Mouse (Mus musculus) myocyte (in vitro differentiated cells): ENCODE results near the gene Cep170. TPM values are rescaled to one million over a fixed set of nuclear protein-coding genes. Genes with fewer than 3 reads are reported as not detected.

Source experiments
- H3K27me3 ChIP-seq: one replicate; pipeline ENCODE4 v1.6.1; 2011; ENCODE audit not compliant: control insufficient read depth, insufficient read depth, insufficient read length
- H3K36me3 ChIP-seq: one replicate; pipeline ENCODE4 v1.6.1; 2011; ENCODE audit not compliant: control insufficient read depth, insufficient read depth
- H3K4me2 ChIP-seq: one replicate; pipeline ENCODE4 v1.6.1; 2011; ENCODE audit warnings: low read depth, control low read depth
- H3K4me3 ChIP-seq: one replicate; pipeline ENCODE4 v1.5.1; 2011; ENCODE audit warnings: mild to moderate bottlenecking, control low read depth, moderate library complexity
- H3K79me2 ChIP-seq: one replicate; pipeline ENCODE4 v1.6.1; 2011; ENCODE audit not compliant: control insufficient read depth, insufficient read depth
- H3ac ChIP-seq: one replicate; pipeline ENCODE4 v1.6.1; 2011; ENCODE audit not compliant: control insufficient read depth, insufficient read length
- CEBPB ChIP-seq: IDR thresholded peaks from 2 replicates; pipeline ENCODE4 v1.6.1; 2011; ENCODE audit warnings: mild to moderate bottlenecking, moderate library complexity; ENCODE audit not compliant: poor library complexity, insufficient read depth, severe bottlenecking
- E2F4 ChIP-seq: IDR thresholded peaks from one replicate; pipeline ENCODE4 v1.6.1; 2011; ENCODE audit warnings: mild to moderate bottlenecking, control low read depth, moderate library complexity; ENCODE audit not compliant: insufficient read depth
- MAX ChIP-seq: IDR thresholded peaks from one replicate; pipeline ENCODE4 v1.6.1; 2011; ENCODE audit warnings: low read depth, mild to moderate bottlenecking, control low read depth
- MYOD1 ChIP-seq, 3 experiments: IDR thresholded peaks; one replicate each; pipeline ENCODE4 v1.6.1; 2011; ENCODE audit warnings: control low read depth in 2 of 3, low read depth in 2 of 3, mild to moderate bottlenecking in 2 of 3, moderate library complexity in 1 of 3; ENCODE audit not compliant: insufficient read length in 2 of 3, control insufficient read depth in 1 of 3
- MYOG ChIP-seq, 3 experiments: IDR thresholded peaks; one replicate each; pipeline ENCODE4 v1.6.1; 2011; ENCODE audit warnings: control low read depth in 2 of 3, low read depth in 2 of 3, mild to moderate bottlenecking in 2 of 3; ENCODE audit not compliant: insufficient read length in 2 of 3, control insufficient read depth in 1 of 3, insufficient read depth in 1 of 3
- POLR2A ChIP-seq: IDR thresholded peaks from one replicate; pipeline ENCODE4 v1.6.1; 2011; ENCODE audit warnings: low read depth, mild to moderate bottlenecking, control low read depth, moderate library complexity; ENCODE audit not compliant: insufficient read length
- POLR2AphosphoS2 ChIP-seq: IDR thresholded peaks from one replicate; pipeline ENCODE4 v1.6.1; 2011; ENCODE audit warnings: low read depth, control low read depth; ENCODE audit not compliant: insufficient read length
- REST ChIP-seq: IDR thresholded peaks from one replicate; pipeline ENCODE4 v1.6.1; 2011; ENCODE audit warnings: mild to moderate bottlenecking, control low read depth, moderate library complexity; ENCODE audit not compliant: insufficient read depth, insufficient read length
- SRF ChIP-seq: IDR thresholded peaks from one replicate; pipeline ENCODE4 v1.6.1; 2011; ENCODE audit warnings: low read depth; ENCODE audit not compliant: control insufficient read depth, insufficient read length
- TCF12 ChIP-seq: IDR thresholded peaks from one replicate; pipeline ENCODE4 v1.6.1; 2011; ENCODE audit warnings: mild to moderate bottlenecking, control low read depth; ENCODE audit not compliant: poor library complexity, insufficient read depth, severe bottlenecking
- TCF3 ChIP-seq: IDR thresholded peaks from one replicate; pipeline ENCODE4 v1.6.1; 2011; ENCODE audit warnings: low read depth, control low read depth; ENCODE audit not compliant: insufficient read length
- USF1 ChIP-seq: IDR thresholded peaks from one replicate; pipeline ENCODE4 v1.6.1; 2011; ENCODE audit warnings: low read depth, mild to moderate bottlenecking, control low read depth, moderate library complexity
- polyA plus RNA-seq: library from polyadenylated mRNA; unstranded; fragments of >200 nt; fragmentation: generic; extraction: Trizol; gene quantifications from one replicate; pipeline ENCODE4 v1.2.1, GENCODE M21; 2012; ENCODE audit warnings: missing spikeins

Gene Cep170
- polyA plus RNA-seq, 1 experiment: 15.4 TPM

DNA sequence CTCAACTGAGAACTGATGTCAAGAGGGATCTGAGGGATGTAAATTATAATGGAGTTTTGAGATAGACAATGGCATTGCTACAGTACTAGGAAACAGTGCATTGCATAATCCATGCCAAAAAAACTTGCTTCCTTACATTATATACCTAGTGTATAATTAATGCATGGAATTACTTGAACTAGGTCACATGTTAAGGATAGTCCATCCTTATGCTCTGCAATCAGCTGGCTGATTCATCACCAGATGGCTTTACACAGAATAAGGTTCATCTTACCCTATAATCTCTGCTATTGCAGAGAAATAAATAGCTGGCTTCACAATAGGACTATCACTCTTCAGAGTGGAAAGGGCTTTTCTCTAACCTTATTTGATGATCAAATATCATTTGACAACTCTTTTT, 15.2 kb downstream of the Cep170 start:
- H3ac ChIP-seq: no peak overlapping the region
- H3K4me3 ChIP-seq: no peak overlapping the region
- no peaks in the 10 kb centered on the region for H3K27me3 ChIP-seq
- H3K36me3 ChIP-seq: no peaks in the 10 kb centered on the region
- peaks cover 93% of the 10 kb centered on the region for H3K79me2 ChIP-seq
- TF ChIP-seq SRF (no peak), USF1 (no peak), E2F4 (no peak), MYOG (IDR thresholded peaks at IDR 0.05; ENCODE audit: control insufficient read depth in 1 of 3, insufficient read depth in 1 of 3, insufficient read length in 2 of 3, low read depth in 2 of 3) (no peak), TCF12 (no peak), POLR2AphosphoS2 (no peak), REST (no peak), MYOD1 (IDR thresholded peaks at IDR 0.05; ENCODE audit: control insufficient read depth in 1 of 3, insufficient read length in 2 of 3, low read depth in 2 of 3) (no peak), MAX (no peak), POLR2A (no peak), CEBPB (no peak), TCF3 (no peak)
- no peak overlapping the region for H3K4me2 ChIP-seq

DNA sequence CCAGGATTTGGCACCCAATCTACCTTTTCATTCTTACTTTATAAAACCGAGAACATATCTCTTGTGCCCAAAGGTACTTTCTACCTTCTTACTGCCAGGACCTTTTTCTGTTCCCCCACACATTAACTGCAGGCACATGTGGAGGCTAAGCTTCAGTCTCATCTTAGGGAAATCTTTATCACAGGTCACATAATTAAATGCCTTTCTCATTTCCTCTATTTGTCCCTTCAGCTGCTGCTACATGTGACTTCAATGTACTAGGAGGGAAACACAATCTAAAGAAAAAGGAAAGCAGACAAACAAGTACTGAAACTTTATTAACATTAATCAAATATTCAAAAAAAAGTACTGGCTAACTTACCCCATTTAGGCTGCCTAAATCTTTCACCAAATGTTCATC, 21.7 kb downstream of the Cep170 start:
- no peak for TF ChIP-seq POLR2A
- no peak for TF ChIP-seq CEBPB
- no peak for TF ChIP-seq POLR2AphosphoS2
- TF ChIP-seq USF1: no peak
- no peak for TF ChIP-seq MYOG (IDR thresholded peaks at IDR 0.05; ENCODE audit: control insufficient read depth in 1 of 3, insufficient read depth in 1 of 3, insufficient read length in 2 of 3, low read depth in 2 of 3)
- no peak for TF ChIP-seq MYOD1 (IDR thresholded peaks at IDR 0.05; ENCODE audit: control insufficient read depth in 1 of 3, insufficient read length in 2 of 3, low read depth in 2 of 3)
- no peak for TF ChIP-seq SRF
- no peak for TF ChIP-seq REST
- TF ChIP-seq MAX: no peak
- no peak for TF ChIP-seq TCF12
- TF ChIP-seq E2F4: no peak
- no peak for TF ChIP-seq TCF3
- H3K27me3 ChIP-seq: no peaks in the 10 kb centered on the region
- peaks cover 20% of the 10 kb centered on the region for H3K36me3 ChIP-seq
- H3K4me2 ChIP-seq: no peak overlapping the region
- peaks cover 69% of the 10 kb centered on the region for H3K79me2 ChIP-seq
- H3K4me3 ChIP-seq: no peak overlapping the region
- no peak overlapping the region for H3ac ChIP-seq

DNA sequence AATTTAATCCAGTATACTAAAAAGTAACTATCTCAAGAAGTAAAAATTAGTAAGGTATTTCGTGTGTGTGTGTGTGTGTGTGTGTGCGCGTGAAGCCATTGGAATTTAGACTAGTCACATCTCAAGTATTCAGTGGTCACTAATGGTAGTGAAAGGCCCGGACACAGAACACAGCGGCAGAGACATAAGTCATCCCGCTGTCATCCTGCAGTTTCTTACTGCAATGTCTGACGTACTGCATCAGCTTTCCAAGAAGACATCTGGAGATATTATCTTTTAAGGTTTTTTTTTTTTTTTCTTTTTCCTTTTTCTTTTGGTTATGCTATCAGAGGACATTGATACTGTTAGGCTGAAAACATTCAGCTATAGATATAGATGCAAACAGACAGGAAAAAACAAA, 24.5 kb downstream of the Cep170 start:
- Histone ChIP-seq H3ac (no peak overlapping the region), H3K4me3 (no peak overlapping the region), H3K36me3 (peaks cover 34% of the 10 kb centered on the region), H3K27me3 (no peaks in the 10 kb centered on the region), H3K4me2 (no peak overlapping the region), H3K79me2 (peaks cover 40% of the 10 kb centered on the region)
- TF ChIP-seq MAX (no peak), REST (no peak), MYOG (IDR thresholded peaks at IDR 0.05; ENCODE audit: control insufficient read depth in 1 of 3, insufficient read depth in 1 of 3, insufficient read length in 2 of 3, low read depth in 2 of 3) (no peak), POLR2AphosphoS2 (no peak), CEBPB (peak; percentile 57; the same call in 1 of the 2 replicates)

DNA sequence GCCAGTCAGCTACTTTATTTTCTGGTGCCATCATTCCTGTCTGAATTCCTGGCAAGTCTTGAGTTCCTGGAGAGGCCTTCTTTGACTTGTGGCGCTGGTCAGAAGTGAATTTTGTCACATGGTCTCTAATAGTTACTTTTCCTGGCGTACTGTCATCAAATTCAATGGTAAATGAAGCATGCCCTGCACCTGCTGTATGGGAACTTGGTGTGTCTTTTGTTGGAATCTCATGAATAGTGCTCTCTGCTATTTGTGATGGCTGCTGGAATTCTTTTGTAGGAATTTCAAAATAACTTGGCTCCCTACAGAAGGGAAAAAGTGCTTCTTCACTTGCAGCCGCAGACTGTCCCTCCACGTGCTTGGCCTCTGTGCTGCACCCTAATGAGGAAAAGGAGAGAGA, 39.3 kb downstream of the Cep170 start:
- no peaks in the 10 kb centered on the region for H3K27me3 ChIP-seq
- no peak overlapping the region for H3K4me2 ChIP-seq
- no peak overlapping the region for H3K4me3 ChIP-seq
- peaks cover 75% of the 10 kb centered on the region for H3K36me3 ChIP-seq
- H3K79me2 ChIP-seq: peaks cover 5% of the 10 kb centered on the region
- no peak overlapping the region for H3ac ChIP-seq
- TF ChIP-seq POLR2AphosphoS2 (no peak), MYOG (IDR thresholded peaks at IDR 0.05; ENCODE audit: control insufficient read depth in 1 of 3, insufficient read depth in 1 of 3, insufficient read length in 2 of 3, low read depth in 2 of 3) (peak in 1 of 3 experiments; percentile 7)

GRCm38 (mm10) chr1:176762295-176762694, 51.6 kb downstream of the Cep170 start:
- peaks cover 56% of the 10 kb centered on the region for H3K36me3 ChIP-seq
- H3ac ChIP-seq: no peak overlapping the region
- TF ChIP-seq E2F4 (no peak), MAX (no peak), POLR2A (no peak), POLR2AphosphoS2 (no peak), CEBPB (no peak), TCF12 (no peak), MYOD1 (IDR thresholded peaks at IDR 0.05; ENCODE audit: control insufficient read depth in 1 of 3, insufficient read length in 2 of 3, low read depth in 2 of 3) (no peak), MYOG (IDR thresholded peaks at IDR 0.05; ENCODE audit: control insufficient read depth in 1 of 3, insufficient read depth in 1 of 3, insufficient read length in 2 of 3, low read depth in 2 of 3) (no peak), REST (no peak), USF1 (no peak), TCF3 (no peak), SRF (no peak)
- no peaks in the 10 kb centered on the region for H3K79me2 ChIP-seq
- H3K4me2 ChIP-seq: no peak overlapping the region
- no peak overlapping the region for H3K4me3 ChIP-seq
- H3K27me3 ChIP-seq: no peaks in the 10 kb centered on the region
